Mouse (Mus musculus): ENCODE measurements around the gene Igsf9.

Igsf9 gene

DNA sequence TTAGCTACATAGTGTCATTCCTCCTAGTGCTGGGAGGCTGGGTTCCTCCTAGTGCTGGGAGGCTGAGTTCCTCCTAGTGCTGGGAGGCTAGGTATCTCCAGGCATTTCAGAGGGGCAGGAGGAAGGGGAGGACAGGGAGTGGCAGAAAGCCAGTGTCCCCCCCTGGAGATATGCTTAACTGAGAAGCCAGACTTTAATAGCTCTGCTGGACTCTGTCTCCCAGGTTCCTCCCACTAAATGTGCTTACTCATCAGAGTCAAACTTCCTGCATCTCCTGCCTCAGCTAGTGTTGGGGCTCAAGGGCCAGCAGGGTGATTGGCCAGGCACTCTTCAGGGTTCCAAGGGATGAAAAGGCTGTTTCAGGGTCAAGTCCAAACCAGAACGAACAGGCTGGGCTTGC is 33.8 kb downstream of the Igsf9 start:
- DNase-seq (ENCODE audit: low spot score in 2 of 2): no peak

DNA sequence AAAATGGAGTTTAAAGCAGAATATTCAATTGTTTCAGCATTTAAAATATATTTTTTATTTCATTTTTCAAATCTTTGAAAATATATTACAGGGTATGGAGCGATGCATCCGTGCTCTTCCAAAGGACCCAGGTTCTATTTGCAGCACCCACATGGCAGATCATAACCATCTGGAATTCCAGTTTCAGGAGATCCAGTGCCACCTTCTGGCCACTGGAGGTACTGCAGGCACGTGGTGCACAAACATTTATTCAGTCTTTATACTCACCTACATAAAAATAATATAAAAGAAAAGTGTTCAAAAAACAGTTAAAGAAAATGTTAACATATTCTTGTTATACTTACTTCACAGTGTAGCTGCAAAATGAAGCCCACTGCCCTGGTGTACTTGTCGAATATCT is 36.4 kb downstream of the Igsf9 start:
- DNase-seq (ENCODE audit: low spot score in 2 of 2): no peak

DNA sequence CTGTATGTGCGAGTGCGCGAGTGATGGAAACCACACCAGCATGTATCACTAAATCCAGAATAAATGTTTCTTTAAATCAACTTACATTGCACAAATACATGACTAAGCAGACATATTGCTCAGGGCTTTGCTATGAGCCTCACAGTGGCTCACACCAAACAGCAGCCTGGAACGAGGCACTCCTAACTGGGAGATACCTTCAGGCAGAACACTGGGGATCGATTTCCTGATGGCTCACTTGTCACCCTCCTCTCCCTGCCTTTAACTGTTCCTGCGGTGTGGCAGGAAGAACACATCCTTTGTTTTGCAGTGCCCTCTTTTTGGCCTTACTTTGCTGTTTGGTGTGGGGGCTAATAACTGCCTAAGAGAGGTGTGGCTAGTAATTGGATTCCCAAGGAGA is 38.1 kb downstream of the Igsf9 start:
- no peak for DNase-seq (ENCODE audit: low spot score in 2 of 2)

DNA sequence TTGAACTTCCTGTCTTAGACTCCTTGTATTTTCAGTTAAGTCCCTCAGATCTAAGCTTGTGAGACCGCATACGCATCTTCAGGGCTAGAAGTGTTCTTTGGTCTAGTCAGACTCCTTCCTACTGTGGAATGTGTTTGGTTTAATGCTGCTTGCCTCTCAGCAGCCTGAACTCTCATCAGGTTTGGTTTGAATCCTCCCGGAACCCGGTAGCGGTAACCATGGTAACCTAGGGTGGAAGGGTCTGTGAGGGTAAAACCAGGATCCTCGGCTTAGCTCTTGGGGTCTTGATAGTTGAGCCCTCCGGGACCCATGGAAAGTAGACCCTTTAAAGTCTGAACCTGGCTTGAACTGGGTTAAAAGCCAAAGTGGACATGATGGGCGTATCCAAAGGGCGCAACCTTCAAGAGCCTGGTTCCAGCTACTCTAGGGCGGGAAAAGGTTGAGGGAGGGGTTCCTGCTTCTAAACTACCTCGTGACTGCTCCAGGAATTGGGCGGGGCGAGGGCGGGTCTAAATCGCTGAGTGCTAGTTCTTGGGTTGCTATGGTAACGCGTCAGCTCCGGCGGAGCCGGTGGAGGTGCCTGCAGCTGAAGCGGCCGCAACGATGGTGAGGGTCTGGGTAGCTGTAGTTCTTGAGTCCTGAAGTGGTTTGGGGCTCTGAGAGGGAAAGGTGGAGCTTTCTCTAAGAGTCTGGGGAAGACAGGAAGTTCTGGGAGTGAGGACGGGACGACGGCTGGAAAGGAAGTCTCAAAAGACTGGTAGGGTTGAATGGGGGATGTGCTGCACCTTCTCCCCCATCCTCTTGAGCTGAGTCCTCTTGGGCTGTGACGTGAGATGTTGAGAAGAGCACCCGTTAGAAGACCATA is 39.2 kb downstream of the Igsf9 start, which contains the start of gene Cfap45:
TSS of gene Cfap45 (plus strand) at position 226 of the 865 bp plus-strand sequence.
- DNase-seq (ENCODE audit: low spot score in 2 of 2): peak; percentile 77 to 82

DNA sequence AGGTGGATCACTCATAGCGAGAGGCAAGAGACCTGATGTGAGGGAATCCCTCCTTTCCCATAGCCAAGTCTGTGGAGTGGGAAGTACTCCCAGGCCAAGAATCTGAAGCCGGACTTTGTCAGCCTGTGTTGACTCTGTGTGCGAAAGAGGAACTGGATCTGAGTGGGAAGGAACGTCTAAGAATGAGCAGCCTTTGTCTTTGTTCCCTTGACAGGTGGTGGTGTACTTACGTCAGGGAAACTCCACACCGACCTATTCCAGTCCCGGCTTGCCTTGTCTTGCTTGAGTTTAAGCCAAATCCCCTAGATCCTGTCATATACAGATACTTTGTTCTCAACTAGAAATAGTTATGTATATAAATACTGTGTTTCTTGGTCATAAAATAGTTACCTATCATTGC is 40.9 kb downstream of the Igsf9 start:
- peak; percentile 39 to 42 for DNase-seq (ENCODE audit: low spot score in 2 of 2)

DNA sequence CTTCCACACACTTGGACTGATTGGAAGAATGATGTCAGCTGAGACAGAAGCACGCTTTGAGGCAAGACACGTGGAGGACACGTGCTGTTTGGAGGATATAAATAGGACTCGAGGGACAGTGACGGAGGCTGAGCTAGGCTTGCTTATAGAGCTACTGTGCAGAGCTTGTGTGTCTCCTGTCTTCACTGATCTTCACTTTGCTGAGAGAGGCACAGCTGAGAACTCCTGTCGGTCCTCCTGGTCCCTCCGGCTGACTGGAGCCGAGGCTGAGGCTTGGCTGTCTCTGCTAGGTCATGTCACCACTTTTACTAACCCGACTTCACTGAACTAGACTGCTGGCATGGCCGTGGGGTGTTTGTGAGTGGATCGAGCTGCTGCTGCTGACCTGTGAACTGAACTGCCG is 42.1 kb downstream of the Igsf9 start:
- no peak for DNase-seq (ENCODE audit: low spot score in 2 of 2)

DNA sequence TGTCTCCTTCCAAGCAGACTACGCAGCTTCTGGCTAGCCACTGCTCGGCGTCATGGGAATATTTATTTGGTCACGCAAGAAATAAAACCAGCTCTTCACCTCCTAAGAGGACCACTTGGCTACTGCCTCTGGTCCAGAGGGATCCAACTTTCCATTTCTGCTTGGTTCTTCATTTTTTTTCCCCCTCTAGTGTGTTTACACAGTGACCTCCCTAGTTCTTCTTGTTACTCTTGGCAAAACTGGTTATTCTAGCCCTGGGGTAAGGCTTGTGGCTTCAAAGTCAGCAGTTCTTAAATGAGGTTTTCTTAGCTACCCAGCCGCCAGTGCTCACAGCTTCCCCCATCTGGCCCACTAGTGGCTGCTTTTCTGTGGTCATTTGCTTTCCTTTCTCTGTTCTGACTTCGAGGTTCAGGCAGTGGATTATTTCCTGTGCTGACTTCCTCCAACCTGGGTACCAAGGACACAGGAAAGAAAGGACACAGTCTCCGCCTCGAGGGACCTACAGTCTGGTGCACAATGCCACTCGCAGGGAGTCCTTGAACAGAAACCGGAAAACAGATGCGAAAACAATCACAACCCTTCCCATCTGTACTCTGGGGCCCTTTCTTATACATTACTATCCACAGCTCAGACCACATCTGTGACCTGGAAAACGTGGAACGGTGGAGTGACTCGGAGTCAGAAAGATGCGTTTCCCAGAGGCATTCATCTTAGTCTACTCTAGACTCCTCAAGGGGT is 43.6 kb downstream of the Igsf9 start:
- DNase-seq (ENCODE audit: low spot score in 2 of 2): peak; percentile 51 to 56

DNA sequence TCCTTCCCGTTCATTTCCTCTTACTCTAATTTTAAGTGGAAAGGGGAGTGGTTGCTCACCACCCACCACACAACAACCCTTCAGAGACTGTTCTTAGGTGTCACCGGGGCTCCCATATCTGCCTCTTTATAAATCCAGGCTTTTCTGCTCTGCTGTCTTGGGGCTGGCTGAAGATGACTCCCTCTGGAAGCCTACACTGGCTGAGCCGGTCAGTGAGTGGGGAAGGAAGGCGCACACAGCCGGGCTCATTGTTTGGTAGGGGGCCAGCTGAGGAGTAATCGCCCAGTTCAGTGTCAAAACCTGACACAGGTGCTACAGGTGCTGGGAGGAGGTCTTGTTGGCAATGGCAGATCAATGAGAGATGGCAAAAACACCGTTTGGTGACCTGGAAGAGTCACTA is 44.4 kb downstream of the Igsf9 start:
- DNase-seq (ENCODE audit: low spot score in 2 of 2): no peak

DNA sequence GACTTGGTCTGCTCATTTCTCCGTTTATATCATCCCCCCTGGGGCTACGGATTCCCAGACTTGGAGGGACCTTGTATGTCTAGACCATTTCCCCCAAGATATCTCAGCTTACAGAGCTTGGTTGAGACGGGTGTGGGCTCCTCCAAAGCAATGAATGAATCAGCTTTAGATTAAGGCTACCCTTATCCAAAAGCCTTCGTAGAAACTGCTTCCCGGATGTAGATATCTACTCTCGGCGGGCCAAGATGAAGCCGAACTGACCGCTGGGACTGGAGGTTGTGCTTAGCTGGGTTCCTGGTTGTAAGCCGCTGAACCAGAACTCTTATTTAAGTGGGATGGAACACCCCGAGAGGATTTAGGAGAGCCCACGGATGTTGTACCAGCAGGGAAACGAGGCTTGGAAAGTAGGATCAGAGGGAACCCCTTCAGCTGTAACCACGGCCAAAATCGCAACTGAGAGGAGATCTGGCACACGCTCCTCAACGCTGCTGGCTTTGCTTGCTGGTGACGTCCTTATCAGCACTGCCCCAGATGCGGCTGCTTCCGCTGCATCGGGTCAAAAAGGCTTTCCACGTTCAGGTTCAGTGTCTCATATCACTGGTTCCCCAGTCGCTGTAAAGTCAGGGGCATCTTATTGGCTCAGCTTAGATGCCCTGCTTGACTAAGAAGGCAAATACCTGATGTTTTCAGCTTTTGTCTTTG is 44.9 kb downstream of the Igsf9 start:
- DNase-seq (ENCODE audit: low spot score in 2 of 2): peak; percentile 50 to 52

DNA sequence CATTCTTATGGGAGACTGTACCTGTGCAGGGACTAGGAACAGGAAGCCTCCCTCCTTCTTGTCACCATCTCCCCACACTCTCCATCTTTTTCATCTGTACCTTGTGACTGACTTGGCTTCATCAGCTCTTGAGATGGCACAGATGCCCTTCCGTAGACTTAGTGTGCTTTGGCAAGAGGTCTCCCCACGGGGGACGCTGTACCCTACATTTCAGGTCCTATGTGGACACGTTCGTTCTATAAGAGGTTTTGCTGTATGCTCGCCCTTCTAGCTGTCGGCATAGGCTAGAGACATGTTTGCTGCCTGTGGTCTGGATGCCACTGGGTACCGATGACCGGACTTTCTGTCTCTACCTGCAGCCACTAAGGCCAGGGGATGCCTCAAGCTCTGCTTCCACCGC is 45.8 kb downstream of the Igsf9 start:
- DNase-seq (ENCODE audit: low spot score in 2 of 2): no peak

DNA sequence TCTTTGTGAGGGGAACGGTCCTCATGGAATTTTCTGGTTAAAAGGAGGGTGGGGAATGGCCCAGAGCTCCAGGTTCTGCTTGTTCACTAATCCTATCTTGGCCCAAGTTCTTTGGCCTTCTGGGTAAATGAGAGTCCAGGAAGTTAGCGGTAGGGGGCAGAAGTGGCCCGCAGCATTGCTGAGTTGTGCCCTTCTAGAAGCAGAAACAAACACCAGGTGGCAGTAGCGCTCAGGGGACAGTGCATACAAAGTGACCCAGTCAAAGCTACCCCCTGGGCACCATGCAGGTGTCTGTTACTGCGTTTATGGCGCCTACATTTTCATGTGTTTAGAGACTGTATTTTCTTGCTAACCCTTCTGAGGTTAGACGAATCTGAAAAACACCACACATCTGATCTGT is 47.1 kb downstream of the Igsf9 start:
- DNase-seq (ENCODE audit: low spot score in 2 of 2): peak; percentile 89 to 92

DNA sequence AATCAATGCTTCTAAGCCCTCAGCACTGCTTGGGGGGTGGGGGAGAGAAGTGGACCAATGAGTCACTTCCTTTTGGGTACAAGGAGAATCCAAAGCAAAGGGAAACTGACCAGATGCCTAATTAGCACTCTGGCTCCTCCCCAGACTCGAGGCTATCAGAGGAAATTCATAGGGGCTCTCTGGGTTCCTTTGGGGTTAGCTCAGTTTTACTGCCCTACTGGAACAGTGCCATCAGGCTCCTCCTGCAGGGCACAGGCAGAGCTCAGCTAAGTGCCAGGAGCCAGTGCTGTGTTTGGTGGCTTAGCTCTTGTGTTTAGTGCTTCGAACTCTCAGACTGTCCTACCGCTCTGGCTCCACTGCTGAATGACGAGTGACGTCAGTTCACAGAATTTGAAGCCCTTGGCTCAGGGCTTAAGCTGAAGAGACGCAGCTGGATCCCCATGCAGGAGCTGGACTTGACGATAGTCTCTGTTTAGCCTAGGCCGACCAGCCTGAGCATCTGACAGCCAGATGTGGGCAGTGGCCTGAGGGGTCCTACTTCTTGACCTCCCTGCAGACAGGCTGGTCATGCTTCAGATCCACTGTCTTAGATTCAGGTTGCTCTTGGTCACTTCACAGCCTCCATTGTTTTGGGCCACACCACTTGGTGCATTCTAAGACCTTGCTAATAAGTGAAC is 49.1 kb downstream of the Igsf9 start:
- no peak for DNase-seq (ENCODE audit: low spot score in 2 of 2)

DNA sequence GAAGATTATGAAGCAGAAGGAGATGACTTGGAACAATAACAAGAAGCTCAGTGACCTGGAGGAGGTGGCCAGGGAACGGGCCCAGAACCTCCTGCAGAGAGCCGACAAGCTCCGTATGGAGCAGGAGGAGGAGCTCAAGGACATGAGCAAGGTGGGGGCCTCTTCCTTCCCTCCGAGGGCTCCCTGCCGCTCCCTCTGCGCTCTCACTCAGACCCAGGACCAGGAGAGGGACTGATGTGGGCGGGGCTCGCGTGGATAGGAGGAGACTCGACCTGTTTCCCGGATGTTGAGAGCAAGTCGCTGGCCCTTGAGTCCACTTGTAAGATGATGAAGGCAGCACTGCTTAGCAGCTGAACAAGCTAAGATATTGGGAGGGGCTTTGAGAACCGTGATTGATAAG is 51.0 kb downstream of the Igsf9 start:
- DNase-seq (ENCODE audit: low spot score in 2 of 2): no peak

DNA sequence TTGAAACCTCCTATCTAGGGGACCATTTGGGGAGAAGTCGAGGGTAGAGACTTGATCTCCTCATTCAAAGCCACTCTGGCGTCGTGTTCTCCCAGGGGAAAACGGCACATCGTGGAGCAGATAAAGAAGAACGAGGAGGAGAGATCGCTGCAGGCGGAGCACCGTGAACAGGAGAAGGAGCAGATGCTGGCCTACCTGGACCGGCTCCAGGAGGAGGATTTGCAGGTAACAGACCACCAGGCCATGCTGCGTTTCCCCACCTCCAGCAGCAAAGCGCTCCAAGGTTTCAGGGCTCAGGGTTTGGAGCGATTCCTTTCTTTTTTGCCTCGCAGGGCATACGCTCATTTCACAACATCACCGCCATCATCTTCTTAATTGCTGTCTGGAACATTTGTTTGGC is 53.5 kb downstream of the Igsf9 start:
- no peak for DNase-seq (ENCODE audit: low spot score in 2 of 2)

DNA sequence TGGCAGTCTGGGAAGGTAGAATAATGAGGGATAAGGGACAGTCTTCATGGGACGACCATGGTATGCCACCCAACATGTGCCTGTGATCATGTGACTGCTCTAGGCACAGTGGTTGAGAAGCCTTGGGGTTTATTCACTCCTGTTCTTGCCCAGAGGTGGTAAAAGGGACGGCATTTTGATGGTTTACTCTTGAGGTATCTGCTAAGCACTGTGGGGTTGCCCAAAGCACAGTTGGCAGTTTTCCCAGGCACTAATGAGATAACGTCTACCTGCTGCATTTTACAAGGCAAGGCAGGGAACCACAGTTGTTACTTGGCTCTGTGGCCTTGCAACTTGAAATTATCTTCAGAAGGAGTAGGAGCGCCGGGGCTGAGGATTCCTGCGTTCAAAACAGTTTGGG is 58.2 kb downstream of the Igsf9 start:
- DNase-seq (ENCODE audit: low spot score in 2 of 2): no peak

DNA sequence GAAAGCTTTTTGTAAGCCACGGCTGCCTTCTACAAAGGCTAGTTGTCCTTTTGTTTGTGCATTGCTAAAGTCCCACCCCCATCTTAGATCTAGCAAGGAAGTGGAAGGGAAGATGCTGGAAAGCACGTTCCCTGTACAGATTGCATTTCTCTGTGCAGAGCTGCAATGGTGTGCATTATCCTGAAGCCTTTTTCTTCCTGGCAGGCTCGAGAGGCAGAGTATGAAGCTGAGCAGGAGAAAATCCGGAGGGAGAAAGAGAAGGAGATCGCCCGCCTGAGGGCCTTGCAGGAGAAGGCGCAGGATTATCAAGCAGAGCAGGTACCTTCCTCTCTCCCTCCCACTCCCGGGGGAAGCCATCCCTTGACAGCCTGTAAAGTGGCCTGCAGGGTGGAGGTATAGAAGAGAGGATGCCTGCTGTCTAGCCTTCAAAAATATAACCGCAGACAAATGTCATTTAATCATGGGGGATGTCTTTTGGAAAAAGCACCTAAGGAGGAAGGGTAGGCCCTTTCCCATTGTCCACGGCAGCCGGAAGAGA is 58.8 kb downstream of the Igsf9 start:
- DNase-seq (ENCODE audit: low spot score in 2 of 2): no peak

DNA sequence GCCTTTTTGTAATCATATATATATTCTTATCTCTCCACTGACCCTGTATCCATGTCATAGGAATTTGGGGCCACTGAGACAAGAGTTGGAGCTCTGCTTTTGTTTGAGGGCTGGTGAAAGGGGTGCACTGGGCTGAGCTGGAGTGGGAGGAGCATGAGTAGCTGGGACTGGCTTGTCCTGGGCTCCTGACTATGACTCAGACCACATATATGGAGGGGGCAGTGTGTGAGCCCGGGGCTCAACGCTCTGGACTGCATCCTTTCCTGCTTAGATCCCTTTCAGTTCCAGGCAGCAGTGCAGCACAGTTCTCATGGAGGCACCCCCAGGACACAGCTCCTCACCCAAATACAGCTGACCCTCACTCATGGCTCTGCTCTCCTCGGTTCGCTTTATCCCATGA is 64.5 kb downstream of the Igsf9 start:
- no peak for DNase-seq (ENCODE audit: low spot score in 2 of 2)
